Mouse (Mus musculus) cerebellum, adult (tissue): ENCODE results near the gene Vash2.
"Not testable (repeated sequence)": the region's sequence is repeated elsewhere in the genome, so short reads cannot be mapped to it uniquely, and the experiment has no call there.

Source experiments
- ATAC-seq: cut with Nextera tagmentation; 2 replicates; pipeline ENCODE4 v1.9.2; 2017; ENCODE audit warnings: mild to moderate bottlenecking, moderate library complexity, mixed read lengths; ENCODE audit not compliant: insufficient number of reproducible peaks, low FRiP score, low TSS enrichment

Vash2 gene

DNA sequence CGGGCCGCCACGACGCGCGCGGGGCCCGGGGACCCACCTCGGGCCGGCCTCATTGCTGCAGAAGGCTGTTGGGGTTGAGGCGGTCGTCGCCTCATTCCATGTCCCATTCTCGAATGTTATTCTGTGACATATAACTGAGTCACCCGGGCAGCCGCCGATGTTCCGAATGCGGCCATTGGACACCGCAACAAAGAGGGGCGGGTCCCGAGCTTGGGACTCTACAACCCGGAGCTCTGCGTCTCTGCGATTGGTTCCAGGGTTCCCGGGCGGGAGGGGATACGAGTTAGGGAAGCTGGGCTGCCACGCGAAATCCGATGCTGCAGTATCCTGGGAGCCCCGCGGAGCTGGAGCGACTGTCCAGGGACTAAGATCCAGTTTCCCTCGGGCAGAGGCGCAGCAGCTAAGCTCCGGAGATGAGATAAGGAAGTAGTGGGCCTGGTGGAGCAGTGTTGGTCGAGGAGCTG lies at the start of gene Vash2:
Gene Vash2 (minus strand): TSS at position 197 of the 464 bp plus-strand sequence.
- ATAC-seq, result peak; percentile 57; the same call in 1 of the 2 replicates

DNA sequence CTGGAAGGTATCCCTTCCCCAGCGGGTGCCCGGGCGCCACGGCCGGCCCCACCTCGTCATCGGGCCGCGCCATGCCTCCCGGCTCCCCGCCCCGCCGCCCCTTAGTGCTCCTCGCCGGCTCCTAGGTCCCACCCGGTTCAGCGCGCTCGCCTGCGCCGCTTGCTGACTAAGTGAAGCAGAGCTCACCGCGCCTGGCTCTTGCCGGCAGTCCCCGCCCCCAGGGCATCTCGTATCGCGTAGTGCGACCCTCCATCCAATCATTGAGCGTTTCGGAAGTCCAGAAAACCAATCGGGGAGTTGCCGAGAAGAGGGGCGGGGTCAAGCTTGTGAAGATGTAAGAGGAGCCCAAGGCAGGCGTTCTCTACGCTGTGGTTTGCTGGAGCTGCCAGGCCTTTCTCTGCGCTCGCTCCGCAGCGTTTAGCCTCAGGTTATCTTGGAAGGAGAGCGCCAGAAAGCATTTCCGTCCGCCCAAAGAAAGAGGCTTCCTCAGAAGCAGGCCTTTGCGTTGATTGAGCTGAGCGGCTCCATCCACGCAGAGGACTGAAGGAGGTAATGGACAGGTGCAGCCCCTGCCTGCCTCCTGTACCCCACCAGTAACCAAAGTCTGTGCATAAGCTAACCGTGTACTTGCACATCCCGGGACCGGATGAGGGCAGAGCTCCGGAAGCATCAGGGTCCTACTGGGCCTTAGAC lies 47.1 kb upstream of the Vash2 start, which contains the start of gene Flvcr1:
Gene Flvcr1 (minus strand): TSS at position 138 of the 693 bp plus-strand sequence.
- ATAC-seq, result peak; percentile 98

DNA sequence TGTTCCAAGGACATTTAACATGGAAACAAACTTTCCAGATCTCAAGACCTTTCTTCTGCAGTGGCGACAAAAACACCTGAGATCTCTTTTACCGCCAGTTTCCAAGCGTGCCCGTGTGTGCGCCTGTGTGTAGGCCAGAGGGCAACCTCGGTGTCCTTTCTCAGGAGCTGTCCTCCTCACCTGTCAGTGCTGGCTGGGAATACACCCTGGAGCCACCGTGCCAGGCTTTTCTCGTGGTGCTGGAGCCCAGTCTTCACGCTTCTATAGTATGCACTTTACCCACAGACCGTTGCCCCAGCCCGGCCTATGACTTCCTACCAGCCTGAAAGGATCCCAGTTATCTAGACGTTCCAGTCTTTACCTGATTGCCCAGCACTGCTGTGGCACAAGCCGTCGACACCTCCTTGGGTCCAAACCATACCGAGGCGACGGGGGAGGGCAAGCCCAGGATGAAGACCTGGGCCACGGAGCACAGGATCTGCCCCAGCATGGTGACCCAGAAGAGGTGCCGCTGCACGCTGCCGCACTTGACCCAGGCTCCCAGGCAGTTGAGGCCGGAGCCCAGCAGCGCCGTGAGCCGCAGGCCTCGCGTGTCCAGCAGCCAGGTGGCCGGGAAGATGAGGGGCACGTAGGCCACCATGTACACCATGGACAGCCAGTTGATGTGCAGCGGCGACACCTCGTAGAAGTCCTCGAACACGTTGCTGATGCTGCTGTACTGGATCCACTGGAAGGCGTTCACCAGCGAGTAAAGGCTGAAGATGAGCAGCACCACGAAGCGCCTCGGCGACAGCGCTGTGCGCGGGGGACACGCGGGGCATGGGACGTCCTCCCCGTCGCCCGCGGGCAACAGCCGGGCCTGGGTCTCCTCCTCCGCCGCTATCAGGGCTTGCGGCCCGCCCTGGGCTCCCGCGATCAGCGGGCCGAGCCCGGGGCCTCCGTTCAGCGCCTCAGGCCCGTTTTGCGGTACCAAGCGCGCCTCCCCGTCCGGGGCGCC lies 46.2 kb upstream of the Vash2 start:
- ATAC-seq, result peak; percentile 13; the same call in 1 of the 2 replicates

DNA sequence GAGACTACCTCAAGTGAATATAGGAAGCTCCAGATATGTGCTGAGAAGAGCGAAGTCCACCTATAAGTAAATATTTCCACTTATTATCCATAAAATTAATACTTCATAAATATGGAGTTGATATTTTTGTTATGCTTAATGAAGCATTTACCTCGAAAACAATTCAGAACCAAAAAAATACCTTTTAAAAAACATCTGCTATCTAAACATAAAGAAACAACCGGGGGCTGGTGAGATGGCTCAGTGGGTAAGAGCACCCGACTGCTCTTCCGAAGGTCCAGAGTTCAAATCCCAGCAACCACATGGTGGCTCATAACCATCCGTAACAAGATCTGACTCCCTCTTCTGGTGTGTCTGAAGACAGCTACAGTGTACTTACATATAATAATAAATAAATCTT lies 44.7 kb upstream of the Vash2 start:
- not testable (repeated sequence) for ATAC-seq

DNA sequence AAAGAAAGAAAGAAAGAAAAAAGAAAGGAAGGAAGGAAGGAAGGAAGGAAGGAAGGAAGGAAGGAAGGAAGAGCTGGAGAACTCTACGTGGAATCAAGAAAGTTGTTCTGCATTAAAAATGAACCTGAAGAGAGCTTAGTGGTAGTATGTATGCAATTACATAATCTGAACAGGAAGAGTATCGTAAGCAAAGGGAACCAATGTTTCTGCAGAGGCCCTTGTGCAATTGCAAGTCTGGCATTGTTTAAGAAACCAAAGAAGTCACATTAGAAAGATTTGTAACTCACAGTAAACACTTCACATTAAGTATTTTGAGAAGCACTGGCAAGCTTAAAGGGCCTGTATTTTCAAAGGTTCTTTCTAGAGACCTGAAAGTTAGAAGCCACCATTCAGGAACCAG lies 44.0 kb upstream of the Vash2 start:
- no peak for ATAC-seq

DNA sequence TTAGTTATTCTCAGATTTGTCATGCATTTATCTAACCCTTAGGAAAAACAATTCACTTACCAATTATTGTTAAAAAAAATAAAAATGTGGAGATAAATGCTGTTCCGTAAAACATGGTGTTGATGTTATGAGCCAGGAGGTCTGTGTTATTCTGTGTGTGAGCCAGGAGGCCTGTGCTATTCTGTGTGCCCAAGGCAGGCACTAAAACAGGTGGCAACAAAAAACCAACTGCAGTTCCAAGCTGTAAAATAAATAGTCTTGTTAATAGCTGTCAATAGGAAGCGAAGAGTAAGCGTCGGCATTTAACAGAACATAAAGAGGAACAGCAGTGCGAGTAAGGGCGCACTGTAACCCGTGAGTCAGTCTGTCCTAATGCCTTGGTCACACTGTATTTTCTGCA lies 41.9 kb upstream of the Vash2 start:
- ATAC-seq, result no peak

DNA sequence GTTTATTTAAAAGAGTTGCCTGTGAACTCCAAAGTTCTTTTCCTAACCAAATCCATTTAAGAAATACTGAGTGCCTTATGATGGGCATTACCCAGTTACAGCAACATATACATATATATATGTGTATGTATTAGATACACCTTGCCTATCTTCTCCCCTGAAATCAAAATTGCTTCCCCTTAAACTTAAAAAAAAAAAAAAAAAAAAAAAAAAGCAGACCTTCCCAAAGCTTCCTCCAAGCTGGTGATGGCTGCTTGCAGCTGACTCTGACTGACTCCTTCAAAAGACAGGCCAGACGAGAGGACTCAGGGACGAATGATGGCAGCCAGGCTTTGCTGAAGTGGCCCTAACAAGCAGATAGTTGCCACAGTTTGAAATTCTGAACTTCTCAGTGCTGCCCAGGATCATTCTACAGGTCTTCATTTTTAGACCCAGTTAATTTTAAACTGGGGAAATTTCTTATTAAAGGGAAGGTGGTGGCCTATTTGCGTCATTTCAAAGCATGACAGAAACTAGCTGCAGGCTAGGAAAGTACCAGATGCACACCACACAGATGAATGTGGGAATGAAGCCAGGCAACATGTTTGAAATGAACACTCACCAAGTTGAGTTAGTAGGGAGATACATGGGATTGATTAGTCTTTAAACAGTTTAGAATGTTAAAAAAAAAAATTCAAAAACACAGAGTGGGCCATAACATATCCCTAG lies 41.3 kb upstream of the Vash2 start:
- ATAC-seq, result no peak

DNA sequence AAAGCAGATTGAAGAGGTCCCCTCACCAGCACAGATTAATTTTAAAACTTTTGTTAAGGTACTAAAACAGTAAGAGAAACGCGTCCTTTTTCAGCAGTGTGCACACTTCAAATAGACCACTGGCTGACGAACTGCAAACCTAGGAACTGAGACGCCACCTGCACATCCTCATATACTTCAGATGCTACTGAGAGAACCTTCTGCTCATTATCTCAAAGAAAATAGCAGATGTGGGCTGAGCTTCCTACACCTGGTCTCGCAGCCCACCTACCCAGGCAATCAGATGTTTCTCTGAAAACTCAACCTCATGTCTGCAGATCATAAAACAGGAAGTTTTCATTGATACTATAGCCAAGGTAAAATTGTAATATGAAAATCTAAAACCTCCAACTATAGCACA lies 40.7 kb upstream of the Vash2 start:
- no peak for ATAC-seq

DNA sequence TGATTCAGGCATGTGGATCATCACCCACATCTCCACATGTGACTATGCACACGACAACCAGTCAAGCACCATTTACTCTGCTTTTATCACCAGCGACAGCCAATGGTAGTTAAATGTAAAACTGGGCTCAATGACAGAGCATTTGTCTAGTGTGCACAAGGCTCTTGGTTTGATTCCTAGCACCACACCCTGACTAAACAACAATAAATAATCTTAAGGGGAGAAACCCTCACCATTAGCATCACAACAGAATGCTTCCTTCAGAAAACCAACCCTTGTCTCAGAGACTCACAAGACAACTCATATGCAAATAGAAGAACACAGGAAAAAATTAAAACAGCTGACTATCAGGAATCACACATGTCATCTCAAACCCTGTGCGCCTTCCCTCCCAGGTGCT lies 35.2 kb upstream of the Vash2 start:
- ATAC-seq, result no peak

DNA sequence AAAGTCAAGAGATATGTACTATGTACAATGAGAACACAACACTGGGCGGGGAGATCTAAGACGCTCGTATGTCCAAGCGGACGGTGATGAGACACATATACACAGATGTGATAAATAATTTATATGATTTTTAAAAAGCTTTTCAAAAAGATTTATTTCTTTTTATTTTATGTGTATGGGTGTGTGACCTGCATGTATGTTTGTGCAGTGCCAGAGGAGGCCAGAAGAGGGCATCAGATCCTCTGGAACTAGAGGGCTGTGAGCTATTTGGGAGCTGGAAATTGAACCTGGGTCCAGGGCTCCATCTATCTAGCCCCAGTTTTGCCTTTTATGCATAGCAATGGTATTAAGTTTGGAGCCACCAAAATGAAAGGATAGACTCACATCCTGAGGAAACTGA lies 29.6 kb upstream of the Vash2 start:
- no peak for ATAC-seq

DNA sequence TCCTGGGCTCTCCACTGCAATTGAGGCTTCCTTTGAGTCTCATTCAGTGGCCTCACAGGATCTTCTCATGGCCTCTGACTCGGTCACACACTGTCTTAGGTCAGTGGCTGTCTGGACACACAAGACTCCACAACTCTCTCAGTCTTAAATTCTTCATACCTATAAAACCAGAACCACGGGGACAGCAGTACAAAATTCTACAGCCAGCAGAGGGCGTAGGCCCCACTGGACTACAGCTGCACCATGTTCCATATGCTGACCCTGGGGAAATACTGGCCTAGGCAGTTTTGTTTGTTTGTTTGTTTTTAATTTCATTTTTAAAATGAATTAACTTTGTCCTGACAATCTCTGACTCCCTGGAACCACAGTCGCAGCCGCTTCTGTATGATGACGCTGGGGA lies 23.1 kb upstream of the Vash2 start:
- ATAC-seq, result no peak

DNA sequence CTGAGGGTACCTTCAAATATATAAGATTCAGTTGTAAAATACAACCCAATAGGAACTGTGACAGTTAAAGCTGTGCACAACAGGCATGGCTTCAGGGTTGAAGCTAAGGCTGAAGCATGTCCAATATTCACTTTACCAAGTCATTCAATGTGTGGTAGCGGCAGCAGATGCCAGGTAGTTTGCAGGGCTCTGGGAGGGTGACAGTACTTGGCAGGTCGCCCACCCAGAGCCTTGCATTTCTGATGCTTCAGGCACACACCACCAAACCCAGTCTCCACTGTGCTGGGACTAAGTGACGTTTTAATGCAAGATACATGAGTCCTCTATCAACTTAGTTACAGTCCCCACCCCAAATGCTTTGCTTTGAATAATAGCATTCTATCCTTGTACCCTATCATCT lies 21.6 kb upstream of the Vash2 start:
- no peak for ATAC-seq

DNA sequence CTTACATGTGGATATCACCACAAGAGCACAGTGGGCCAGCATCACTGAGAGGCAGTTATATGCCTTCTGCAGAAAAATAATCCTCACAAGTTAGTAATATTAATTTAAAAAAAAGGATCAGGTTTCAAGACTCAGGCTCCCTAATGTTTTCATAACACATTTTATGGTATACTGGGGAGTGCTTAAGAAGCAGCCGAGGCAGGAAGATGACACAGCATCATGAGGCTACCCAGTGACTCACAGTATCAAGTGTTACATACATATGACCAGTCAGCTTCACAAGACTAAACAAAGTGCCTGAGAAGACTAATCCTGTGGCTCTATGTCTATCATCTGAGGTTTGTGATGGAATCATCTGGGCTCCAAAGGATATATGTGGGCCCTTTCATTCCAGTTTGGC lies 18.9 kb upstream of the Vash2 start:
- ATAC-seq, result no peak

DNA sequence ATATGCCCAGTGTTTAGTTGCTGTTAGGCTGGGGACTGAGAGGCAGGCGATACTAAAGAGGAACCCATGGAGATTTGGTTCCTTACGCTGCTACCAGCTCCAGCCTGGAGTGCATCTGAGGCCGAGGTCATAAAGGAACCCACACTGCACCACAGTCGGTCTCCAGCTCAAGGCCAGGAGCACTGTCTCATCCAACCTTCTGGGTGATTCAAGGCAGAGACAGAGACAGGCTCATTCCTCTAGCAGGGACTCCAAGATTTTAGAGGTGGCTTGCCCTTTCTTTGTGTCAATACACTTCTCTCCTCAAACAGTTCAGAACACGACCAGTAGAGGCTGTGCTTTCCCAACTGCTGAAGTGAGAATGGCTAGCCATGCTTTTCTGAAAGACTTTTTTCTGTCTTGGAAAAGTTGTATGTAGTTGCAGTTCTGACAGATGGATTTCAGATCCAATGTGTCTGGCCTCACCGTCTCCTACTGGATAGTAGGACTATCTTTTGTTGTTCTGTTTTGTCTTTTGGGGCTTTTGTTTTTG lies 17.3 kb upstream of the Vash2 start:
- ATAC-seq, result no peak

DNA sequence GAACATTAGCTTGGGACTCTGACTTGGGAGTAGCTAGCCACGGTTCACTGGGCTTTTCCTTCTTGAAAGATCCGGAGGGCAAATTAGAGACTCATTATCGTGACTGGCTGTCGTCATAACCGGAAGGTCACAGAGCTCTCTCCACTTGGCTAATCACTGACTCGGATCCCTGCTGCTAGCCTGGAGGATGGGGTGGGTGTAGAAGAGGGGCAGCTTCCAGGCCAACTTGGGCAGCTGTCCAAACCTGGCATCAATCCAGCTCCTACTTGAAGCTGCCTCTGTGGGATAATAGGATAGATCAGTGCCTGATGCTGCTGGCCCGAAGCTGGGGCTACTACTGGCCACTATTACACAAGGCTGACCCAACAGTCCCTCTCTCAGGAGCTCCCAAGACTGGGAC lies 16.5 kb upstream of the Vash2 start:
- ATAC-seq, result no peak; the same call in 1 of the 2 replicates

DNA sequence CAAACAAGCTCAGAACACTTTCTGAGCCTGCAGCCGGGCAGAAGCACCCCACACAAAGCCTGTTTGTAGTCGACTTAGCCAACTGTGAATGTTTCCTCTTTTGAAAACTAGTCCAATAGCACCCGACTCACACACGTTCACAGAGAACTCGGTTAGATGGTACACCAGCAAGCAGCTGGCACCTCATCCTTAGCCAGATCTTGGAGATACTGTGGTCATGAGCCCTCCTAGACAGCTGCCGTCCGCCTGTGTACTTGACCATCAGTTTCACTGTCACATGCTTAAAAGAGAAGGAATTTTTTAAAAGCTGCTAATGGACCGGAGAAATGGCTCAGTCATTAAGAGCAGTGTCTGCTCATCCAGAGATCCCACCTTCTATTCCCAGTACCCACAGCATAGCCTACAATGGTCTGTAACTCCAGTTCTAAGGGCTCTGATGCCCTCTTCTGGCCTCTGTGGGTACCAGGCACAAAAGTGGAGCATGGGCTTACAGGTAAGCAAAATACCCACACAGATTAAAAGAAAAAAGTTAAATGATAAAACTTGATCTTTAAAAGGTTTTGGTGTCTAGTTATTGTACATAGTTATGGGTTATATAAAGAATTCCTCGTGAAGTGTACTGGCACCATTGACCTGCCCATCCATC lies 10.5 kb upstream of the Vash2 start:
- ATAC-seq, result no peak

DNA sequence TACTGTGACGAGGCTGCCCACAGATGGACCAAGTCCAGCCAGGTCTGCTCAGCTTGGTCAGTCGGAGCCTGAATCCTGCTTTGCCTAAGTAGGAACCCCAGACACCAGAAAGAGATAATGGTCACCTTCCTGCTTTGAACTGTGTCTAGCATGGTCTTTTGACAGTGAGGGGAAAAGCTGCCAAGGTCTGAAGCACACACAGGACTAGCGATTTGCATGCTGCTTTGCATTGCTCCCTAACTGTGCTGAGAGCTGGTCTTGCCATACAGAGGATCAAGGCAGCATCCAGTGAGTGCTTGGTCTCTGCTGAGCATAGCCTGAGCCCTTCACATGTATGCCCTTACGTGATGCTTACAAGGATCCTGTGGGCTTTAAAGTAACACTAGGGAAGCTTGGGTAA lies 2.3 kb upstream of the Vash2 start:
- no peak for ATAC-seq

DNA sequence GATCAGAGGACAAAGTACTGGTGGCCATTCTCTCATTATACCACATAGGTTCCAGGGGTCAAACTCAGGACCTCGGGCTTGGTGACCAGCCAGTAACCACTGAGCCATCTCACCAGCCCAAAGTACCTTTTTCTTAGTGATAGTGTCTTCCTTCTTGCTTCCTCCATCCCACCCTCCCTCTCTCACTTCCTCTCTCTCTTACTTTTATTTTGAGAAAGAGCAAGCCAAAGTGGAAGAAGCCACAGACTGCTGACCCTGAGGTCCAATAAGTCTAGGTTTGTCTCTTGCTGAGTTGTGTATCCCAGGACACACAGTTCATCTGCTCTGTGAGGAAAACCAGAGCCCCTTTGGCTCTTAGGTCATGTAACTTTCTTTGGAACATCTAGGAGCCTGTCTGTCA lies 1.4 kb upstream of the Vash2 start:
- ATAC-seq, result no peak

DNA sequence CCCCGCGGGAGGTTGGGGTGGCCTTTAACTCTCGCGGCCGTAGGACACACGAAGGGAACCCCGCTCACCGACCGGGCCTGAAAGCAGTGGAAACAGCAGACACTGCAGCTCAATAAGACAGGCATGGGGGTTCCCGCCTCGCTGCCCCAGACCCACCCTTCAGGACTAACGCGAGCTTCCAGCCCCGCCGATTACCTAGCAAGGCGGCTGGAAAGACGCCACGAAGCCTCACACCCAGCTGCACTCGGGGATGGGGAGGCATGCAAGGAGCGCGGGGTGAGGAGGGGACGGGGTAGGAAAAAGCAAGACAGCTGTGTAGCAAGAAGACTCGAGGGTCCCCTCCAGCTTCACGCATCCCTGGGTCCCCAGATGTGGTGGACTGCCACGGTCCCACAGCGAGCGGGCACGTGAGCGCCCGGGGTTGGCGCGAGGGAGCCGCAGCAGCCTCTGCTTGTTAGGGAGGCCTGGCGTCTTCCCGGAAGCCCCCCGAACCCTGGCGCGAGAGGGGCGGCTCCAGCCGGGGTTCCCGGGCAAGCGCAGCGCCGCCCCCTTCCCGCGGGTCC lies 504 bp downstream of the Vash2 start:
- ATAC-seq, result 0 out of 2 replicates have a peak, but pooled peaks have one; percentile 50

DNA sequence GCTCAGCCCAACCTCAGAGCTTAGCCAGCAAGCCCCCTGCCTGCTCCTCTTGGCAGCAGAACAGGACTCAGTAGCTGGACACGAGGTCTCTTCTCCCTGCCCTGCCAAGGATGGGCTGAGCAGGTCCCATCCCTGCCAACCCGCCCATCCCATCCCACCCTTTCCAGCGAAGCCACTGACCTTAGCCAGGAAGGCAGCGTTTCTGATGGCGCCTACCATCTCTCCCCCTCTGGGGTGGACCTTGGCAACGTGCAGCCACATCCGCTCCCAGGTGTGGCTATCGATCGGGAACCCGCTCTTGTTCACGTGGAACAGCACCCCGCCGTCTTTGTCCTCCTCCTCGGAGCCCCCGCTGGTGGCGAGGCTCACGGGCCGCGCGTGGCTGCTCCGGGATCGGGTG lies 1.1 kb downstream of the Vash2 start:
- ATAC-seq, result no peak
